Mouse (Mus musculus) CH12.LX (cell line): ENCODE data around the gene Kncn.

Source experiments
- BHLHE40 ChIP-seq: IDR thresholded peaks from 2 replicates; pipeline ENCODE4 v1.6.1; 2011; ENCODE audit warnings: mild to moderate bottlenecking, low read depth, low read length, improper control_type of control experiment
- CTCF ChIP-seq, 2 experiments: IDR thresholded peaks in 1 of 2; conservative IDR thresholded peaks in 1 of 2; 2 replicates each; pipeline ENCODE4 v1.5.1; 2011 to 2012; ENCODE audit warnings: low read depth in 2 of 2, low read length in 2 of 2, improper control_type of control experiment in 1 of 2, inconsistent platforms in 1 of 2, mild to moderate bottlenecking in 1 of 2, moderate library complexity in 1 of 2
- E2F4 ChIP-seq: IDR thresholded peaks from 2 replicates; pipeline ENCODE4 v1.6.1; 2011; ENCODE audit warnings: low read depth, low read length, improper control_type of control experiment; ENCODE audit not compliant: insufficient replicate concordance
- ELF1 ChIP-seq: IDR thresholded peaks from 2 replicates; pipeline ENCODE4 v1.6.1; 2014; ENCODE audit warnings: low read depth, mild to moderate bottlenecking, inconsistent platforms, low read length, improper control_type of control experiment
- JUN ChIP-seq: IDR thresholded peaks from 2 replicates; pipeline ENCODE4 v1.6.1; 2011; ENCODE audit warnings: low read depth, mild to moderate bottlenecking, low read length, improper control_type of control experiment, moderate library complexity; ENCODE audit not compliant: insufficient read depth
- MAFK ChIP-seq: IDR thresholded peaks from 2 replicates; pipeline ENCODE4 v1.6.1; 2011; ENCODE audit warnings: low read length, improper control_type of control experiment; ENCODE audit not compliant: insufficient replicate concordance
- MEF2A ChIP-seq: IDR thresholded peaks from 2 replicates; pipeline ENCODE4 v1.6.1; 2014; ENCODE audit warnings: low read depth, mild to moderate bottlenecking, inconsistent platforms, low read length, improper control_type of control experiment, borderline replicate concordance
- NRF1 ChIP-seq: IDR thresholded peaks from 2 replicates; pipeline ENCODE4 v1.6.1; 2014; ENCODE audit warnings: low read depth, mild to moderate bottlenecking, inconsistent platforms, low read length, improper control_type of control experiment, moderate library complexity
- POLR2A ChIP-seq: IDR thresholded peaks from 2 replicates; pipeline ENCODE4 v1.6.1; 2011; ENCODE audit warnings: low read depth, mild to moderate bottlenecking, improper control_type of control experiment, low read length
- RCOR1 ChIP-seq: conservative IDR thresholded peaks from 2 replicates; pipeline ENCODE4 v1.6.1; 2012; ENCODE audit warnings: low read depth, mild to moderate bottlenecking, inconsistent platforms, low read length, improper control_type of control experiment
- TCF12 ChIP-seq: IDR thresholded peaks from 2 replicates; pipeline ENCODE4 v1.6.1; 2014; ENCODE audit warnings: low read depth, mild to moderate bottlenecking, inconsistent platforms, low read length, improper control_type of control experiment
- UBTF ChIP-seq: IDR thresholded peaks from 2 replicates; pipeline ENCODE4 v1.6.1; 2012; ENCODE audit warnings: low read depth, mild to moderate bottlenecking, inconsistent platforms, low read length, improper control_type of control experiment, moderate library complexity
- USF1 ChIP-seq: IDR thresholded peaks from 2 replicates; pipeline ENCODE4 v1.6.1; 2014; ENCODE audit warnings: low read depth, mild to moderate bottlenecking, inconsistent platforms, low read length, improper control_type of control experiment
- ZC3H11A ChIP-seq: IDR thresholded peaks from 2 replicates; pipeline ENCODE4 v1.6.1; 2012; ENCODE audit warnings: low read depth, mild to moderate bottlenecking, inconsistent platforms, low read length, improper control_type of control experiment

- TF ChIP-seq TCF12 (no peak), CTCF (conservative IDR thresholded peaks at IDR 0.05 in 1 of 2, IDR thresholded peaks at IDR 0.05 in 1 of 2; ENCODE audit: low read depth in 2 of 2, low read length in 2 of 2) (no peak), JUN (no peak), E2F4 (no peak), POLR2A (no peak), RCOR1 (no peak), ELF1 (no peak), USF1 (no peak), MEF2A (no peak), ZC3H11A (no peak), BHLHE40 (no peak), NRF1 (no peak), UBTF (no peak), MAFK (no peak)
These were observed 11.0 kb upstream of the Kncn start for GRCm38 (mm10) chr4:115873231-115873630.
